In genomic region chr5:143034108-143034507, GRCm38 (mm10) we compare ENCODE assay signal across 30 mouse cellular contexts.
DNase-seq lines count a peak whose midpoint lies in the region; ATAC-seq and TF ChIP-seq lines count a peak whose summit lies in the region.
"Had no signal": no experiment of that assay in that cellular context is flagged by ENCODE, and none has a peak within 500 bp of the region (broad histone marks: within the 10 kb centered on the region; RNA-seq: fewer than 3 reads in every experiment).

No protein-coding gene starts in this region.

- no peak for DNase-seq in heart, adult 18-20 months
- DNase-seq in heart, postnatal 10 days = no peak
- no peak for DNase-seq in midbrain, embryonic 14.5 days
- DNase-seq in midbrain, embryonic 10.5 days (ENCODE audit: low spot score) = no peak
- DNase-seq in spleen, postnatal 14 days (ENCODE audit: low spot score in 2 of 2) = no peak
- DNase-seq: adrenal gland, postnatal 14 days; cerebellum, adult 11 months; cerebellum, adult 9-10 months; cerebellum, postnatal 36 days; gastrocnemius, postnatal 14 days; kidney, adult 11 months; kidney, postnatal 14 days; layer of hippocampus, adult 9-11 months; lung, adult 2 months; lung, postnatal 10 days; thymus, postnatal 4 days had no signal

- no peak overlapping the region for H3K9ac ChIP-seq in heart, embryonic 11.5 days (ENCODE audit: low read depth, low read length)
- no peak overlapping the region for H3K9ac ChIP-seq in heart, embryonic 16.5 days (ENCODE audit: low read length)
- 0 out of 2 replicates have a peak overlapping the region, but pooled peaks have one; percentile 1 for H3K9ac ChIP-seq in midbrain, embryonic 14.5 days (replicated peaks; ENCODE audit: low read length)
- H3K9ac ChIP-seq: embryonic facial prominence, embryonic 12.5 days; hindbrain, embryonic 15.5 days; limb, embryonic 12.5 days; neural tube, embryonic 13.5 days had no signal

- H3K36me3 ChIP-seq in heart, embryonic 11.5 days (ENCODE audit: control insufficient read depth, insufficient read depth, low read length) = no peaks in the 10 kb centered on the region
- H3K36me3 ChIP-seq in heart, embryonic 16.5 days (ENCODE audit: control insufficient read depth, insufficient read depth) = no peaks in the 10 kb centered on the region
- peaks cover 3% of the 10 kb centered on the region; the same call in 1 of the 2 replicates for H3K36me3 ChIP-seq in midbrain, embryonic 14.5 days (ENCODE audit: control insufficient read depth, insufficient read depth, low read length)
- H3K36me3 ChIP-seq in midbrain, embryonic 10.5 days = peaks cover 17% of the 10 kb centered on the region
- H3K36me3 ChIP-seq: hindbrain, embryonic 15.5 days had no signal

- intact Hi-C loops in heart, postnatal 10 days (cut with DNase I) = loop anchor here (2.0 kb wide), 1 partner anchor 71 kb away; no protein-coding TSS in a partner anchor

- H3K27ac ChIP-seq in heart, embryonic 11.5 days (ENCODE audit: low read depth, low read length) = no peak overlapping the region
- peak overlapping the region; percentile 37 for H3K27ac ChIP-seq in heart, embryonic 16.5 days (ENCODE audit: low read length)
- H3K27ac ChIP-seq in midbrain, embryonic 14.5 days (replicated peaks; ENCODE audit: low read depth, low read length) = no peak overlapping the region
- no peak overlapping the region for H3K27ac ChIP-seq in midbrain, embryonic 10.5 days (replicated peaks)
- peak overlapping the region; percentile 17 for H3K27ac ChIP-seq in olfactory bulb, adult 2 months (ENCODE audit: insufficient read depth, low read depth, low read length)
- H3K27ac ChIP-seq: embryonic facial prominence, embryonic 12.5 days; hindbrain, embryonic 15.5 days; left cerebral cortex, adult 2 months; limb, embryonic 12.5 days; macrophage; neural tube, embryonic 13.5 days had no signal

- ATAC-seq in heart, embryonic 11.5 days (replicated peaks; ENCODE audit: insufficient number of reproducible peaks, low FRiP score, low TSS enrichment) = peak; percentile 35; the same call in 1 of the 2 replicates
- peak; percentile 65 for ATAC-seq in heart, embryonic 16.5 days (replicated peaks; ENCODE audit: extremely low read depth, insufficient read depth, low FRiP score)
- no peak for ATAC-seq in midbrain, embryonic 14.5 days (ENCODE audit: low FRiP score, low TSS enrichment)
- ATAC-seq: forebrain, embryonic 14.5 days; inflammation-experienced regulatory T-cells, adult 6 months; Patski had no signal

- no peak overlapping the region for H3K4me2 ChIP-seq in heart, embryonic 11.5 days
- H3K4me2 ChIP-seq in heart, embryonic 16.5 days (ENCODE audit: low read depth, low read length) = no peak overlapping the region
- H3K4me2 ChIP-seq in midbrain, embryonic 14.5 days (ENCODE audit: low read length) = no peak overlapping the region
- H3K4me2 ChIP-seq: embryonic facial prominence, embryonic 12.5 days; hindbrain, embryonic 15.5 days; limb, embryonic 12.5 days; liver, embryonic 11.5 days; midbrain, embryonic 11.5 days; neural tube, embryonic 13.5 days had no signal

- whole genome bisulfite sequencing in heart, embryonic 11.5 days (ENCODE audit: insufficient replicate concordance) = 50% methylated on average over 3 of the region's 3 CpGs
- 47% methylated on average over 3 of the region's 3 CpGs for WGBS in heart, embryonic 16.5 days
- 77% methylated on average over 3 of the region's 3 CpGs for WGBS in midbrain, embryonic 14.5 days
- WGBS in midbrain, embryonic 10.5 days = 73% methylated on average over 3 of the region's 3 CpGs
- WGBS in olfactory bulb, adult 2 months = 76% methylated on average over 3 of the region's 3 CpGs

- no peaks in the 10 kb centered on the region for H3K9me3 ChIP-seq in heart, embryonic 11.5 days (replicated peaks; ENCODE audit: control insufficient read depth, low read length)
- no peaks in the 10 kb centered on the region for H3K9me3 ChIP-seq in heart, embryonic 16.5 days (replicated peaks; ENCODE audit: control insufficient read depth, low read length)
- H3K9me3 ChIP-seq in midbrain, embryonic 14.5 days (ENCODE audit: control insufficient read depth, low read length) = no peaks in the 10 kb centered on the region
- no peaks in the 10 kb centered on the region for H3K9me3 ChIP-seq in midbrain, embryonic 10.5 days (replicated peaks)
- H3K9me3 ChIP-seq: embryonic facial prominence, embryonic 12.5 days; hindbrain, embryonic 15.5 days; limb, embryonic 12.5 days; neural tube, embryonic 13.5 days had no signal

- no peak for TF ChIP-seq CTCF in olfactory bulb, adult 2 months (IDR thresholded peaks at IDR 0.05; ENCODE audit: insufficient read depth, low read depth, low read length)

- H3K4me1 ChIP-seq in heart, embryonic 11.5 days (ENCODE audit: control insufficient read depth, insufficient read depth, low read length) = peaks cover 27% of the 10 kb centered on the region
- H3K4me1 ChIP-seq in heart, embryonic 16.5 days (ENCODE audit: control insufficient read depth, insufficient read depth, low read length) = peaks cover 20% of the 10 kb centered on the region
- H3K4me1 ChIP-seq in midbrain, embryonic 14.5 days (ENCODE audit: control insufficient read depth, insufficient read depth, low read length) = no peaks in the 10 kb centered on the region
- H3K4me1 ChIP-seq in midbrain, embryonic 10.5 days = peaks cover 23% of the 10 kb centered on the region
- H3K4me1 ChIP-seq in olfactory bulb, adult 2 months (ENCODE audit: control insufficient read depth, insufficient read depth, low read length) = peaks cover 18% of the 10 kb centered on the region
- H3K4me1 ChIP-seq: hindbrain, embryonic 15.5 days had no signal

- no peak for TF ChIP-seq POLR2A in olfactory bulb, adult 2 months (IDR thresholded peaks at IDR 0.05; ENCODE audit: insufficient read depth, low read depth, low read length)

- H3K27me3 ChIP-seq in heart, embryonic 11.5 days (ENCODE audit: control insufficient read depth, insufficient read depth, low read length) = no peaks in the 10 kb centered on the region
- H3K27me3 ChIP-seq in heart, embryonic 16.5 days (ENCODE audit: control insufficient read depth, insufficient read depth, low read length) = no peaks in the 10 kb centered on the region
- no peaks in the 10 kb centered on the region for H3K27me3 ChIP-seq in midbrain, embryonic 14.5 days (ENCODE audit: control insufficient read depth, insufficient read depth, low read length)
- no peaks in the 10 kb centered on the region for H3K27me3 ChIP-seq in midbrain, embryonic 10.5 days (ENCODE audit: low read depth, poor library complexity, severe bottlenecking)
- H3K27me3 ChIP-seq: embryonic facial prominence, embryonic 12.5 days; hindbrain, embryonic 15.5 days; limb, embryonic 12.5 days; neural tube, embryonic 13.5 days; Patski had no signal

- H3K4me3 ChIP-seq in heart, embryonic 11.5 days (ENCODE audit: low read depth, low read length) = no peak overlapping the region
- no peak overlapping the region for H3K4me3 ChIP-seq in heart, embryonic 16.5 days (ENCODE audit: low read length)
- no peak overlapping the region for H3K4me3 ChIP-seq in midbrain, embryonic 14.5 days (replicated peaks; ENCODE audit: low read depth, low read length)
- H3K4me3 ChIP-seq in midbrain, embryonic 10.5 days = no peak overlapping the region
- no peak overlapping the region for H3K4me3 ChIP-seq in olfactory bulb, adult 2 months (ENCODE audit: insufficient read depth, low read depth, low read length)
- H3K4me3 ChIP-seq: embryonic facial prominence, embryonic 12.5 days; hindbrain, embryonic 15.5 days; left cerebral cortex, adult 2 months; limb, embryonic 12.5 days; neural tube, embryonic 13.5 days had no signal

Comparison
In these comparisons a context has a peak if more than half of its experiments do, and no peak if none do; other contexts are left out.
1. H3K27ac ChIP-seq: peak in heart, embryonic 16.5 days (single experiment) and olfactory bulb, adult 2 months (single experiment); none in heart, embryonic 11.5 days (single experiment), midbrain, embryonic 14.5 days (single experiment) and midbrain, embryonic 10.5 days (single experiment).